Mouse (Mus musculus) neural tube, embryonic 14.5 days (tissue): ENCODE data around the gene Lrriq4. TPM values are rescaled to one million over a fixed set of nuclear protein-coding genes. Genes with fewer than 3 reads are reported as not detected.

Experiments used
- ATAC-seq: fragments of 200-750 bp; cut with Nextera tagmentation; 2 replicates; pipeline ENCODE4 v1.8.0; 2017; ENCODE audit warnings: low read depth, mild to moderate bottlenecking, moderate TSS enrichment, moderate library complexity
- H3K27ac ChIP-seq: fragments of 300-500 bp; sonication (generic); 2 replicates; pipeline ENCODE4 v1.5.1; 2014; ENCODE audit warnings: low read depth, mild to moderate bottlenecking, control low read depth, low read length, moderate library complexity, mixed read lengths
- H3K27me3 ChIP-seq: fragments of 300-500 bp; sonication (generic); 2 replicates; pipeline ENCODE4 v1.6.1; 2014; ENCODE audit warnings: low read length; ENCODE audit not compliant: control insufficient read depth, insufficient read depth
- H3K36me3 ChIP-seq: fragments of 300-500 bp; sonication (generic); 2 replicates; pipeline ENCODE4 v1.6.1; 2014; ENCODE audit warnings: low read length, mixed read lengths; ENCODE audit not compliant: control insufficient read depth, insufficient read depth
- H3K4me1 ChIP-seq: fragments of 300-500 bp; sonication (generic); 2 replicates; pipeline ENCODE4 v1.6.1; 2014; ENCODE audit warnings: low read length; ENCODE audit not compliant: control insufficient read depth, insufficient read depth
- H3K4me2 ChIP-seq: fragments of 300-500 bp; sonication (generic); 2 replicates; pipeline ENCODE4 v1.6.1; 2014; ENCODE audit warnings: mild to moderate bottlenecking, low read depth, low read length, control low read depth
- H3K4me3 ChIP-seq: fragments of 300-500 bp; sonication (generic); 2 replicates; pipeline ENCODE4 v1.5.1; 2014; ENCODE audit warnings: low read depth, low read length, control low read depth, mixed read lengths
- H3K9ac ChIP-seq: fragments of 300-500 bp; sonication (generic); replicated peaks from 2 replicates; pipeline ENCODE4 v1.6.1; 2014; ENCODE audit warnings: low read depth, mild to moderate bottlenecking, control low read depth, low read length, mixed read lengths
- H3K9me3 ChIP-seq: fragments of 300-500 bp; sonication (generic); 2 replicates; pipeline ENCODE4 v1.6.1; 2016; ENCODE audit warnings: low read length; ENCODE audit not compliant: control insufficient read depth
- WGBS: fragments of 180-500 bp; shearing (Covaris S2); extraction: QIAGEN DNeasy Blood & Tissue Kit; methylation state at CpG from one replicate; pipeline ENCODE4 v1.1.7; 2014; 5-methylcytosine and 5-hydroxymethylcytosine counted together
- polyA plus RNA-seq: library from polyadenylated mRNA; unstranded; fragments of >200 nt; fragmentation: Nextera tagmentation; extraction: Ambion mirVana; gene quantifications from 2 replicates; pipeline ENCODE4 v1.2.1, GENCODE M21; 2014

Gene Lrriq4
- polyA plus RNA-seq, 1 experiment from 2014 or later, result 0.12 TPM

DNA sequence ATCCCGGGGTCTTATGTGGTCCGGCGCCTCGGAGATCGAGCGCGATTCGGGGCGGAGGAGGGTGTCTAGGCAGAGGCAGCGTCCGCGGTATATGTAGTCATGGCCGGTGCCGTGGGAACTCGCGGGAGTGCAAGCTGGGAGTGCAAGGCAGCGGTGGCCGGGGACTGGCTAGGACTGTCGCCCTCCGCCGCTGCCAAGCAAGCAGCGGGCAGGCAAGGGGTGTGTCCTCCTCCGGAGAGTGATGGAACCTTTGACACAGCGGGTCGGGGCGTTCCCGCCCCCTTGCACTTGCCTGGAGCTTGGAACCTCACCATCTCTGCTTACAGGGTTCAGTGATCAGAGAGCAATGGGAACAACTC, 41.6 kb upstream of the Lrriq4 start:
- ATAC-seq, result peak; percentile 58
- H3K4me3 ChIP-seq, result peak overlapping the region; percentile 88
- peaks cover 14% of the 10 kb centered on the region for H3K4me1 ChIP-seq
- no peaks in the 10 kb centered on the region for H3K9me3 ChIP-seq
- no peaks in the 10 kb centered on the region for H3K27me3 ChIP-seq
- peak overlapping the region; percentile 74 for H3K9ac ChIP-seq
- WGBS, result 0% methylated on average over 27 of the region's 27 CpGs
- H3K27ac ChIP-seq, result peak overlapping the region; percentile 91
- peaks cover 8% of the 10 kb centered on the region for H3K36me3 ChIP-seq
- peak overlapping the region; percentile 71 for H3K4me2 ChIP-seq

DNA sequence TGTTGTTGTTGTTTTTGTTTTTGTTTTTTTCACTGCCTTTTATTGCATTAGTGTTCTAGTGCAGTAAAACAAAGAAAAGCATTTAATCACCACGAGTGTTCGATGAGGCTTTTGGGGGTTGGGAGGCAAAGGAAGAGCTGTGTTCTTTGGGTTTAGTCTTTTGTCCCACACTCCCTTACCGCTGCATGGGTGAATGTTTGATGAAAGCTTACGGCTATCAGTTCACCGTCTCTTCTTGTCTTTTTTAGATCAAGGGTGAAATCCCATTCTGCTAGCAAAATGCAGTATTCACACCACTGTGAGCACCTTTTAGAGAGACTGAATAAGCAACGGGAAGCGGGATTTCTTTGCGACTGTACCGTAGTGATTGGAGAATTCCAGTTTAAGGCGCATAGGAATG, 41.1 kb upstream of the Lrriq4 start:
- peaks cover 14% of the 10 kb centered on the region for H3K4me1 ChIP-seq
- no peak for ATAC-seq
- peak overlapping the region; percentile 88 for H3K4me3 ChIP-seq
- H3K4me2 ChIP-seq, result peak overlapping the region; percentile 71
- H3K9me3 ChIP-seq, result no peaks in the 10 kb centered on the region
- H3K9ac ChIP-seq, result peak overlapping the region; percentile 74; the same call in 1 of the 2 replicates
- WGBS, result 29% methylated on average over 10 of the region's 10 CpGs
- peaks cover 10% of the 10 kb centered on the region for H3K36me3 ChIP-seq
- H3K27me3 ChIP-seq, result no peaks in the 10 kb centered on the region
- H3K27ac ChIP-seq, result no peak overlapping the region; the same call in 1 of the 2 replicates

DNA sequence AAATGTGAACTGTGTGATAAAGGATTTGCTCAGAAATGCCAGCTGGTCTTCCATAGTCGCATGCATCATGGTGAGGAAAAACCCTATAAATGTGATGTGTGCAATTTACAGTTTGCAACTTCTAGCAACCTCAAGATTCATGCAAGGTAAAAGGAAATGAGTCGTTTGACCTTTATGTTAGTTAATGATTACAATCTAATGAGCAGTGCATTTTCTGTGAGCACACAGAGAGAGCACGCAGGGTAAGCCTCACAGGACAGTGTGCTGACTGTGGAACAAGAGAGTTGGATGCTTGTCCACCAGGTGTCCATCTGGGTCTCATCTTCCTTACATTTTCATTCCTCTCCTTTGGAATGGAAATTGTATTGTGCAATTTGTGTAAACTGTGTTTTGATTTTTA, 35.3 kb upstream of the Lrriq4 start:
- Histone ChIP-seq H3K9me3 (no peaks in the 10 kb centered on the region), H3K9ac (no peak overlapping the region), H3K4me1 (no peaks in the 10 kb centered on the region), H3K27me3 (no peaks in the 10 kb centered on the region), H3K4me3 (no peak overlapping the region), H3K36me3 (peaks cover 37% of the 10 kb centered on the region), H3K27ac (no peak overlapping the region), H3K4me2 (no peak overlapping the region)
- ATAC-seq, result no peak
- WGBS, result 92% methylated on average over 3 of the region's 3 CpGs

DNA sequence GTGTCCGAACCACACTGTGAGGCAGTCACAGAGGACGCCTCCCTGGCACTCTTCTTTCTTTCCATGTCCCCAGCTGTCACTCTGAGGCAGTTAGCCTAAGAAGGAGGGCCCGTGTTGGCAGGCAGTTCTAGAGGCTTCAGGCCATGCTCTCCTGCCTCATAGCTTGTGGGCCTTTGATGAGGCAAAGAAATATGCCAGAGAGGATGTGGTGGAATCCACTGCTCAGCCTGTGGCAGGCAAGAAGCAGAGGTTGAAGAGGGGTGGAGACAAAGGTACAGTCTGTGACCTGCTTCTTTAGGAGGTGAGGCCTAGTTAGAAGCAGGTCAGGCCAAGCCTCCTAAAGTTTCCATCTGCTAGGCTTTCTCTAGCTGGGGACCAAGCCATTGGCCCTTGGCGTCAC, 33.4 kb upstream of the Lrriq4 start:
- Histone ChIP-seq H3K36me3 (peaks cover 43% of the 10 kb centered on the region), H3K27me3 (no peaks in the 10 kb centered on the region), H3K9me3 (no peaks in the 10 kb centered on the region), H3K4me3 (no peak overlapping the region), H3K4me1 (no peaks in the 10 kb centered on the region), H3K9ac (no peak overlapping the region), H3K4me2 (no peak overlapping the region), H3K27ac (no peak overlapping the region)
- 90% methylated on average over 4 of the region's 4 CpGs for WGBS
- no peak for ATAC-seq

DNA sequence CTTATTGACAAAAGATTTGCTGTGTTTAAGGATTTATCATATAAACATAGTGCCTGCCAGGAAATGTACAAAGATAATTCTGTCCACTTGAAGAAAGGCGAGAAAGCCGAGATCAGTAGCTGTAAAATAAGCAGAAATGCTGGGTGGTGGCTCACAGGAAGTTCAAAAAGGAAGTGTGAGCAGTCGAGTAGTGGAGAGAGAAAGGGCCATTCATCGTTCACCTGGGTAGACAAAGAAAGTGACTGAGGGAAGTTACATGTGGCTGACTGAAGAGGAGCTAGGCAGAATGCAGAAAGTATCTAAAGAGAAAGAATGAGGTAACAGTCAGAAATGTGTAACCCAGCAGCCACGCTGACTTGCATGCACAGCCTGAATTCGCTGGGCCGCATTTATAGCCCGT, 24.2 kb upstream of the Lrriq4 start:
- no peak overlapping the region for H3K4me2 ChIP-seq
- no peak overlapping the region for H3K9ac ChIP-seq
- WGBS, result 84% methylated on average over 8 of the region's 8 CpGs
- H3K27ac ChIP-seq, result no peak overlapping the region
- peaks cover 21% of the 10 kb centered on the region; the same call in 1 of the 2 replicates for H3K36me3 ChIP-seq
- H3K4me1 ChIP-seq, result no peaks in the 10 kb centered on the region
- no peaks in the 10 kb centered on the region for H3K27me3 ChIP-seq
- no peak overlapping the region for H3K4me3 ChIP-seq
- no peaks in the 10 kb centered on the region for H3K9me3 ChIP-seq
- no peak for ATAC-seq

DNA sequence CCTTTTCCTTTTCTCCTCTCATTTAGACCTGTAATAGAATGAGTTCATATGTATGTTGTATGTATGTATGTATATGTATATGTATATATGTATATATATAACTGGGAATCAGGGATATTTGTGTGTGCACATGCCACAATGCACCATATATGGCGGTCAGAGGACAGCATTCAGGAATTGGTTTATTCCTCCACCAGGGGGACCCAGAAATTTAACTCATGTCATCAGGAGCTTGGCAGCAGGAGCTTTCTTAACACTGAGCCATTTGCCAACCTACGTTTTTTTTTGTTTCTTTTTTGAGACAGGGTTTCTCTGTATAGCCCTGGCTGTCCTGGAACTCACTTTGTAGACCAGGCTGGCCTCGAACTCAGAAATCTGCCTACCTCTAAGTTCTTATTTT, 10.6 kb upstream of the Lrriq4 start:
- ATAC-seq, result no peak
- no peak overlapping the region for H3K27ac ChIP-seq
- H3K4me2 ChIP-seq, result no peak overlapping the region
- no peaks in the 10 kb centered on the region for H3K36me3 ChIP-seq
- H3K9ac ChIP-seq, result no peak overlapping the region
- no peaks in the 10 kb centered on the region for H3K27me3 ChIP-seq
- WGBS, result 71% methylated on average over 3 of the region's 3 CpGs
- no peaks in the 10 kb centered on the region for H3K9me3 ChIP-seq
- no peak overlapping the region for H3K4me3 ChIP-seq
- no peaks in the 10 kb centered on the region for H3K4me1 ChIP-seq

DNA sequence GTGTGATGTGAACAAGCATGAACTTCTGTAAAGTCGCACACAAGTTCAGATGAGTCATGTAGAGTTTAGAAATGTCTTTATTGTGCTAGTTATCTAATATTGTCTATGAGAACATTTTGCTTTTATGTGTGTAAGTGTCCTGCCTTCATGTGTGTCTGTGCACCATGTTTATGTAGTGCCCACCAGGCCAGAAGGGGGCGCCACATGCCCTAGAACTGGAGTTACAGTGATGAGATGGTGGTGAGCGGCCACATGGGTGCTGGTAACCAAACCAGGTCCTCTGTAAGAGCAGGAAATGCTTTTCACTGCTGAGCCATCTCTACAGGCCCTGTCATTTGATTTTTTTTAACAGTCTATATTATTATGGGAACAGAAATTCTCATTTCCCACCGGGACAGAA, 8.7 kb upstream of the Lrriq4 start:
- 88% methylated on average over 4 of the region's 4 CpGs for WGBS
- Histone ChIP-seq H3K4me3 (no peak overlapping the region), H3K27ac (no peak overlapping the region), H3K4me2 (no peak overlapping the region), H3K27me3 (no peaks in the 10 kb centered on the region), H3K36me3 (no peaks in the 10 kb centered on the region), H3K4me1 (no peaks in the 10 kb centered on the region), H3K9ac (no peak overlapping the region), H3K9me3 (no peaks in the 10 kb centered on the region)
- ATAC-seq, result no peak

DNA sequence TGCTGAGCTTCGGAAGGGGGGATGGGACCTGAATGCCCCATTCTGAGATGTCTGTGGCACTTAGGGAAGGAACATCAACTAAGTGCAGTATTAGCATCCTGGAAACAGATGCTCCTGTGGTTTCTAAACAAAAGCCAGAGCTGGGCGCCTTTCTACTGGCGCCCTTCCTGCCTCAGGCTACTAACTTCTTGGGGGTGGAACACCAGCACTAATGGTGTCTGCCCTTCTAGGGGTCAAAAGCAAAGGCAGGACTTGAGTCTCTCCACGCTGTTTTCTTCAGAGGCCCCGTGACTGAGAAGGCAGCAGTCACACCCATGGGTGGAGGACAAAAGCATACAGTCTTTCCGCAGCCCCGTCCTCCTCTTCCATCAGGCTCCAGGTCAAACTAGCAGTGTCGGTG, 2.5 kb downstream of the Lrriq4 start:
- WGBS, result 44% methylated on average over 8 of the region's 8 CpGs
- Histone ChIP-seq H3K4me3 (no peak overlapping the region), H3K36me3 (no peaks in the 10 kb centered on the region), H3K9ac (no peak overlapping the region), H3K9me3 (no peaks in the 10 kb centered on the region), H3K4me1 (peaks cover 6% of the 10 kb centered on the region; the same call in 1 of the 2 replicates), H3K27ac (no peak overlapping the region), H3K4me2 (no peak overlapping the region), H3K27me3 (peaks cover 7% of the 10 kb centered on the region; the same call in 1 of the 2 replicates)
- ATAC-seq, result no peak

DNA sequence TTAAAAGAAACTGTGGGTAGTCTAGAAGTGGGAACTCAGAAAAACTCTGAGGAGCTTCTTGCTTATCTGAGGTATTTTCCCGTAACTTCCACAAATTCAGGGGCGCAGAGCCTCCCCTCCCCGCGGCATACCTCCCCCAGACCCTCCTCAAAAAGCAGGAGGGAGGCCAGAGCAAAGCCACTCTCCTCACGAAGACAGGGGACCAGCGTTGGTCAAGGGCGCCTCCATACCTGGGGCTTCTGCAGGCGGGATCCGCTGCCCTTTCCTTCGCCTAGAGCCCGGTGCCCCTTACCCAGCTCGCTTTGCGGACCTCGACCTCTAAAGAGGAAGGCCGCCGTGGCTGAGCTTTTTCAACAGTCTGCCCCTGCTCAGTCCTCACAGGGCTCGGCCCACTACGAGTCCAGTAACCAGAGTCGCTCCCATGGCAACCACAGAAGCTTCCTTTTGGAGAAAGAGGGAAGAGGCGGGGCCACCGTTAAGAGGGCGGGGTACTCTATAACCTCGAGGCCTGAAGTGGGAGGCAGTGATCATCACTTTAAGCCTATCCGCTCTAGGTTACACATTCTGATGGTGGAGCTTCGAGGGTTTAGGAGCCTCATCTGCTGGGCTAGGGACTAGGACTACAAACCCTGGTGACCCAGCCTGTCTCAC, 3.3 kb downstream of the Lrriq4 start, which contains the start of gene Lrrc34:
Gene Lrrc34 (minus strand): TSS at position 430 of the 651 bp plus-strand sequence.
- Histone ChIP-seq H3K4me3 (peak within 1 kb of the TSS; percentile 26; the same call in 1 of the 2 replicates), H3K4me1 (peaks cover 6% of the 10 kb centered on the region; the same call in 1 of the 2 replicates)
- WGBS, result 2% methylated on average over 25 of the region's 25 CpGs

More for the DNA sequence above, 3.3 kb downstream of the Lrriq4 start, which contains the start of gene Lrrc34:
- H3K4me2 ChIP-seq, result peak within 1 kb of the TSS; percentile 56
- peak; percentile 85; the same call in 1 of the 2 replicates for ATAC-seq
- no peaks in the 10 kb centered on the region for H3K36me3 ChIP-seq
- peak within 1 kb of the TSS; percentile 22; the same call in 1 of the 2 replicates for H3K9ac ChIP-seq
- peaks cover 7% of the 10 kb centered on the region; the same call in 1 of the 2 replicates for H3K27me3 ChIP-seq
- H3K27ac ChIP-seq, result no peak within 1 kb of the TSS
- H3K9me3 ChIP-seq, result no peaks in the 10 kb centered on the region
